Mouse (Mus musculus) liver, postnatal 0 days (tissue): ENCODE data around the gene Zfp580. TPM values are rescaled to one million over a fixed set of nuclear protein-coding genes. Genes with fewer than 3 reads are reported as not detected.

Source experiments
- ATAC-seq: fragments of 200-750 bp; cut with Nextera tagmentation; 2 replicates; pipeline ENCODE4 v1.8.0; 2017; ENCODE audit warnings: mild to moderate bottlenecking, moderate library complexity
- DNase-seq: peaks from one replicate; pipeline ENCODE4 v3.0.0-alpha.2; 2016
- H3K27ac ChIP-seq: fragments of 300-500 bp; sonication (generic); 2 replicates; pipeline ENCODE4 v1.5.1; 2014; ENCODE audit warnings: antibody characterized with exemption, moderate library complexity, mild to moderate bottlenecking, low read depth
- H3K27me3 ChIP-seq: fragments of 300-500 bp; sonication (generic); 2 replicates; pipeline ENCODE4 v1.6.1; 2014; ENCODE audit warnings: low read length, control low read depth, mixed read lengths; ENCODE audit not compliant: insufficient read depth
- H3K36me3 ChIP-seq: fragments of 300-500 bp; sonication (generic); replicated peaks from 2 replicates; pipeline ENCODE4 v1.6.1; 2014; ENCODE audit warnings: mild to moderate bottlenecking, control low read depth, low read length, moderate library complexity, mixed read lengths; ENCODE audit not compliant: insufficient read depth
- H3K4me1 ChIP-seq: fragments of 300-500 bp; sonication (generic); 2 replicates; pipeline ENCODE4 v1.6.1; 2014; ENCODE audit warnings: antibody characterized with exemption, mild to moderate bottlenecking, control low read depth; ENCODE audit not compliant: insufficient read depth
- H3K4me2 ChIP-seq: fragments of 300-500 bp; sonication (generic); 2 replicates; pipeline ENCODE4 v1.6.1; 2014; ENCODE audit warnings: low read depth, mild to moderate bottlenecking, low read length, moderate library complexity, mixed read lengths
- H3K4me3 ChIP-seq: fragments of 300-500 bp; sonication (generic); 2 replicates; pipeline ENCODE4 v1.5.1; 2014; ENCODE audit warnings: low read depth, low read length
- H3K9ac ChIP-seq: fragments of 300-500 bp; sonication (generic); replicated peaks from 2 replicates; pipeline ENCODE4 v1.6.1; 2014; ENCODE audit warnings: mild to moderate bottlenecking, moderate library complexity
- H3K9me3 ChIP-seq: fragments of 300-500 bp; sonication (generic); 2 replicates; pipeline ENCODE4 v1.6.1; 2016; ENCODE audit warnings: mild to moderate bottlenecking, control low read depth, low read length, mixed read lengths
- CTCF ChIP-seq: sonication (generic); IDR thresholded peaks from 2 replicates; pipeline ENCODE4 v1.5.1; 2016; ENCODE audit warnings: antibody characterized with exemption, low read depth
- EP300 ChIP-seq: IDR thresholded peaks from 2 replicates; pipeline ENCODE4 v1.6.1; 2016; ENCODE audit warnings: antibody characterized with exemption, low read depth, mild to moderate bottlenecking
- WGBS: fragments of 180-500 bp; shearing (Covaris S2); extraction: QIAGEN DNeasy Blood & Tissue Kit; methylation state at CpG from one replicate; pipeline ENCODE4 v1.1.7; 2014; ENCODE audit not compliant: insufficient replicate concordance; 5-methylcytosine and 5-hydroxymethylcytosine counted together
- polyA plus RNA-seq: library from polyadenylated mRNA; unstranded; fragments of >200 nt; fragmentation: Nextera tagmentation; extraction: Ambion mirVana; gene quantifications from 2 replicates; pipeline ENCODE4 v1.2.1, GENCODE M21; 2015

Gene Zfp580
- polyA plus RNA-seq, 1 experiment from 2014 or later = 3.2 TPM

DNA sequence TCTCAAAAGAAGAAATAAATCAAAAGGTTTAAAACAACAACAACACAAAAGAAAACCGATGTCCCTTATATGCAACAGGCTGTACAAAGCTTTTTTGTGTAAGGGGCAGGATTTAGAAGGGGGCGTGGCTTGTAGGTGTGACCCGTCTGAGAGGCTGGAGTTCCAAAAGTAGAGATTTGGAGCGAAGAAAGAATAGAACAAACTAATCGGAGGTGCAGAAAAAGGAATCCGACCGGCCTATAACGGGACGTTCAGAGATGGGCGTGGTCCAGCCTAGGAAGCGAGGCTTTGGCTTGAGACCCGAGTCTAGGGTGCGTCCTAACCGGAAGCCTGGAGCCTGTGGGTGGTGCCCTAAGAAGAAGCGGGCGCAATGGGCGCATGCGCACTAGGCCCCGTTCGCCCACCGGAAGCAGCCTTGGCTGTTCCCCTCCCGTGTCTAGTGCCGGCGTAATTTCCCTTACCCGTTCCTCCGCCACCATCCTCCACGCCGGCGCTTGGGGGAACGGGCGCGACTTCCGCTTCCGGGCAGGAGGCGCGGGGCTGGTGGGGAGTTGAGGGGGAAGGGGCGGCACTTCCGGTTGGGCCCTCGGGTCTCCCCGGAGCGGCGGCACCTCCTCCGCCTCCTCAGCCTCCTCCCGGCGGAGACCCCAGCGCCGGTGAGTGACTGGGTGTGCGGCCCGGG is 31.2 kb upstream of the Zfp580 start, which contains the start of the genes Zfp865 and Ccdc106:
TSS of gene Zfp865 (plus strand) at position 377 of the 682 bp plus-strand sequence.
TSS of gene Ccdc106 (plus strand) at position 554 of the 682 bp plus-strand sequence.
- DNase-seq = peak; percentile 98
- Histone ChIP-seq H3K27me3 (no peaks in the 10 kb centered on the region), H3K4me3 (peak within 1 kb of the TSS; percentile 99), H3K27ac (peak within 1 kb of the TSS; percentile 99), H3K36me3 (peaks cover 21% of the 10 kb centered on the region), H3K4me2 (peak within 1 kb of the TSS; percentile 90), H3K9ac (peak within 1 kb of the TSS; percentile 99), H3K9me3 (no peaks in the 10 kb centered on the region), H3K4me1 (peaks cover 13% of the 10 kb centered on the region)
- WGBS = under 1% methylated on average over 36 of the region's 49 CpGs
- TF ChIP-seq EP300 (peak; percentile 47; the same call in 1 of the 2 replicates), CTCF (no peak)
- peak; percentile 91 for ATAC-seq

DNA sequence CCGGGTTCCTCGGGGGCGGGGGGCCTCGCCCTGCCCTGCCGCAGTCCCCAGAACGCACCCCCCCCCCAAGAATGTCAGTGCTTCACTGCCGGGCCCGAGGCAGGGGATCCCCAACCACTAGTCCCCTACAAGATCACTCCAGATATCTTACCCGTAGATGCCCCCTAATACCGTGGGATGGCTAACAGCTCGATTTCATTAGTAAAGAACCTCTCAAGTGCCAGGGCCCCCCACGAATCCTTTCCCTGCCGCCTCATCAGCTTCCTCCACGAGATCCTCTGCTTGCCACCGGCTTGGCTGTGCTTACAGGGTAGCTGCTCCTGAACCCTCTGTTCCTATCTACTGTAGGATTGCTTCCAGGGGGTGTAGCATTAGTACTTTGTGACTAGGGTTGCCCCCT is 30.7 kb upstream of the Zfp580 start:
- peak overlapping the region; percentile 99 for H3K4me3 ChIP-seq
- H3K36me3 ChIP-seq = peaks cover 21% of the 10 kb centered on the region
- H3K27me3 ChIP-seq = no peaks in the 10 kb centered on the region
- peak overlapping the region; percentile 90 for H3K4me2 ChIP-seq
- ATAC-seq (no peak), DNase-seq (no peak)
- no peaks in the 10 kb centered on the region for H3K9me3 ChIP-seq
- H3K4me1 ChIP-seq = peaks cover 11% of the 10 kb centered on the region
- H3K27ac ChIP-seq = peak overlapping the region; percentile 99
- peak overlapping the region; percentile 99 for H3K9ac ChIP-seq
- TF ChIP-seq EP300 (no peak), CTCF (no peak)
- WGBS = under 1% methylated on average over 15 of the region's 15 CpGs

DNA sequence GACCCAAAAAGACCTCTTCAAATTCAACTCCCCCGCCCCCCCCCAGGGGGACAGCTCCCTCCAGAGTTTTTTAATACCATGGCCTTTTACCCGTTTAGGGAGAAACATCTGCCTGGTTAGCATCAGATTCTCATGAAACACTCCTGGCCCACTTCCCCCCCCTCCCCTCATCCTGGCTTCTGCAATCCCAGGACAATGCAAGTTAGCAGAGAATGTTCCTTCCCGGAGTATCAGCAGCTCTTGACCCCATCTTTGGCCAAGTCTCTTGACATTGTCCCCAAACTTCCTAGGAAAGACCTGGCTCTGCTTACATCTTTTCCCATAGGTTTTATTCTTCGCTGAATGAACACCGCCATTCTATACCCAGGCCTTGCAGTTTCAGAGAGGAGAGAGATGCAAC is 30.1 kb upstream of the Zfp580 start:
- H3K4me3 ChIP-seq = peak overlapping the region; percentile 99
- no peak for TF ChIP-seq CTCF
- TF ChIP-seq EP300 = 0 out of 2 replicates have a peak, but pooled peaks have one; percentile 8
- DNase-seq = no peak
- peak overlapping the region; percentile 99 for H3K27ac ChIP-seq
- H3K9ac ChIP-seq = peak overlapping the region; percentile 99
- peaks cover 6% of the 10 kb centered on the region; the same call in 1 of the 2 replicates for H3K4me1 ChIP-seq
- no peak for ATAC-seq
- H3K27me3 ChIP-seq = no peaks in the 10 kb centered on the region
- H3K4me2 ChIP-seq = peak overlapping the region; percentile 90
- peaks cover 21% of the 10 kb centered on the region for H3K36me3 ChIP-seq
- H3K9me3 ChIP-seq = no peaks in the 10 kb centered on the region
- 44% methylated on average over 5 of the region's 5 CpGs for WGBS

DNA sequence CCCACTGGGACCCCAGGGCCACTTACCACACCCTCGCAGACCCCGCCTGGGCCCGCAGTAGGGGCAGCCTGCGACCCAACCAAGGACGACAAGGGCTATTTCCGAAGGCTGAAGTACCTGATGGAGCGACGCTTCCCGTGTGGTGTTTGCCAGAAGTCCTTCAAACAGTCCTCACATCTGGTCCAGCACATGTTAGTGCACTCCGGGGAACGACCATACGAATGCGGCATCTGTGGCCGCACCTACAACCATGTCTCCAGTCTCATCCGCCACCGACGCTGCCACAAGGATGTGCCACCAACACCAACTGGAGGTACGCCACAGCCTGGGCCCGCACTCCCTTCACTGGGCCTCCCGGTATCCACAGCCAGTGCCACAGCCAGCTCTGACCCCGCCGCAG is 21.8 kb upstream of the Zfp580 start:
- no peak for TF ChIP-seq CTCF
- no peak for TF ChIP-seq EP300
- Histone ChIP-seq H3K36me3 (peaks cover 50% of the 10 kb centered on the region), H3K9me3 (peaks cover 29% of the 10 kb centered on the region), H3K4me1 (no peaks in the 10 kb centered on the region), H3K4me2 (no peak overlapping the region), H3K27me3 (no peaks in the 10 kb centered on the region), H3K4me3 (no peak overlapping the region), H3K27ac (no peak overlapping the region), H3K9ac (no peak overlapping the region)
- WGBS = 95% methylated on average over 22 of the region's 22 CpGs
- ATAC-seq = no peak
- no peak for DNase-seq

DNA sequence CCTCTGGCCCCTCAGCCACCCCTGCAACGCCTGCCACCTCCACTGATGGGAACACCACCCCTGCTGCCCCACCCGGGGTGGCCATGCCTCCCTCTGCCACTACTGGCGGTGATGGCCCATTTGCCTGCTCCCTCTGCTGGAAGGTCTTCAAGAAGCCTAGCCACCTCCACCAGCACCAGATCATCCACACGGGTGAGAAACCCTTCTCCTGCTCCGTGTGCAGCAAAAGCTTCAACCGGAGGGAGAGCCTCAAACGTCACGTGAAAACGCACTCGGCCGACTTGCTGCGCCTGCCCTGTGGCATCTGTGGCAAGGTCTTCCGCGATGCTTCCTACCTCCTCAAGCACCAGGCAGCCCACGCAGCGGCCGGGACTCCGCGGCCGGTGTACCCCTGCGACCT is 21.4 kb upstream of the Zfp580 start:
- Histone ChIP-seq H3K27ac (no peak overlapping the region), H3K4me3 (no peak overlapping the region)

DNA sequence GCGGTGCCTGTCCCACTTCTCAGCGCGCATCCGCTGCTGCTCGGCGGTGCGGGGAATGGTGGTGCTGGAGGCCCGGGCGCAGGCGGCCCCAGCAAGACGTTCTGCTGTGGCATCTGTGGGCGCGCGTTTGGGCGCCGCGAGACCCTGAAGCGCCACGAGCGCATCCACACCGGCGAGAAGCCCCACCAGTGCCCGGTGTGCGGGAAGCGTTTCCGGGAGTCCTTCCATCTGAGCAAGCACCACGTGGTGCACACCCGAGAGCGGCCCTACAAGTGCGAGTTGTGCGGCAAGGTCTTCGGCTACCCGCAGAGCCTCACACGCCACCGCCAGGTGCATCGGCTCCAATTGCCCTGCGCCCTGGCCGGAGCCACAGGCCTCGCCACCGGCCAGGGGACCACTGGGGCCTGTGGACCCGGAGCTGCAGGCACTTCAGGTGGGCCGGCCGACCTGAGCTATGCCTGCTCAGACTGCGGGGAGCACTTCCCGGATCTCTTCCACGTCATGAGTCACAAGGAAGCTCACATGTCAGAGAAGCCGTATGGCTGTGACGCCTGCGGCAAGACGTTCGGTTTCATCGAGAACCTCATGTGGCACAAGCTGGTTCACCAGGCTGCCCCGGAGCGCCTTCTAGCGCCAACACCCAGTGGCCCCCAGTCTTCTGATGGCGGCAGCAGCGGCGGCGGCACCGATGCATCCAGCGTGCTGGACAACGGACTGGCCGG is 20.6 kb upstream of the Zfp580 start:
- Histone ChIP-seq H3K4me3 (no peak overlapping the region), H3K27me3 (no peaks in the 10 kb centered on the region), H3K36me3 (peaks cover 50% of the 10 kb centered on the region), H3K9ac (no peak overlapping the region), H3K27ac (no peak overlapping the region), H3K4me2 (no peak overlapping the region), H3K4me1 (no peaks in the 10 kb centered on the region), H3K9me3 (peaks cover 29% of the 10 kb centered on the region)
- DNase-seq (no peak), ATAC-seq (no peak)
- TF ChIP-seq CTCF (no peak), EP300 (no peak)
- WGBS = 93% methylated on average over 57 of the region's 63 CpGs

More for the DNA sequence above, 21.4 kb upstream of the Zfp580 start:
- TF ChIP-seq CTCF = no peak
- TF ChIP-seq EP300 = no peak
- Histone ChIP-seq H3K9ac (no peak overlapping the region), H3K4me1 (no peaks in the 10 kb centered on the region), H3K36me3 (peaks cover 50% of the 10 kb centered on the region), H3K9me3 (peaks cover 29% of the 10 kb centered on the region), H3K4me2 (no peak overlapping the region), H3K27me3 (no peaks in the 10 kb centered on the region)
- WGBS = 90% methylated on average over 21 of the region's 21 CpGs
- ATAC-seq (no peak), DNase-seq (no peak)
